Mouse (Mus musculus) C2C12 (cell line): Measurements from ENCODE around the gene Rspo4. TPM values are rescaled to one million over a fixed set of nuclear protein-coding genes. Genes with fewer than 3 reads are reported as not detected.

Source experiments
- H3K27me3 ChIP-seq: one replicate; pipeline ENCODE4 v1.6.1; 2011; ENCODE audit not compliant: control insufficient read depth, insufficient read depth, insufficient read length
- H3K36me3 ChIP-seq: one replicate; pipeline ENCODE4 v1.6.1; 2011; ENCODE audit not compliant: control insufficient read depth, insufficient read depth
- H3K4me3 ChIP-seq: one replicate; pipeline ENCODE4 v1.5.1; 2011; ENCODE audit warnings: mild to moderate bottlenecking, control low read depth; ENCODE audit not compliant: poor library complexity, insufficient read depth, severe bottlenecking
- H3K79me2 ChIP-seq: one replicate; pipeline ENCODE4 v1.6.1; 2011; ENCODE audit not compliant: control insufficient read depth, insufficient read depth
- H3K79me3 ChIP-seq: one replicate; pipeline ENCODE4 v1.6.1; 2011; ENCODE audit warnings: low read depth, control low read depth
- H3ac ChIP-seq: one replicate; pipeline ENCODE3; 2011; ENCODE audit warnings: low read depth; ENCODE audit not compliant: control insufficient read depth, insufficient read length
- CEBPB ChIP-seq: IDR thresholded peaks from one replicate; pipeline ENCODE4 v1.6.1; 2011; ENCODE audit warnings: low read depth, mild to moderate bottlenecking, control low read depth, moderate library complexity
- CTCF ChIP-seq: IDR thresholded peaks from one replicate; pipeline ENCODE4 v1.5.1; 2011; ENCODE audit not compliant: control insufficient read depth, insufficient read depth, insufficient read length
- FOSL1 ChIP-seq: IDR thresholded peaks from one replicate; pipeline ENCODE4 v1.8.0; 2011; ENCODE audit warnings: mild to moderate bottlenecking, low read length; ENCODE audit not compliant: poor library complexity, insufficient read depth, severe bottlenecking
- MAX ChIP-seq: IDR thresholded peaks from one replicate; pipeline ENCODE4 v1.6.1; 2011; ENCODE audit warnings: mild to moderate bottlenecking, control low read depth
- MYOD1 ChIP-seq: IDR thresholded peaks from one replicate; pipeline ENCODE4 v1.6.1; 2011; ENCODE audit warnings: low read depth; ENCODE audit not compliant: control insufficient read depth, insufficient read length
- MYOG ChIP-seq: IDR thresholded peaks from one replicate; pipeline ENCODE4 v1.6.1; 2011; ENCODE audit not compliant: control insufficient read depth, insufficient read length; ENCODE audit errors: extremely low read depth
- USF1 ChIP-seq: IDR thresholded peaks from one replicate; pipeline ENCODE4 v1.6.1; 2011; ENCODE audit warnings: low read depth, mild to moderate bottlenecking, control low read depth, moderate library complexity
- polyA plus RNA-seq: library from polyadenylated mRNA; unstranded; fragments of >200 nt; fragmentation: generic; extraction: Trizol; gene quantifications from one replicate; pipeline ENCODE4 v1.2.1, GENCODE M21; 2012; ENCODE audit warnings: missing spikeins

Rspo4 gene
- polyA plus RNA-seq, 1 experiment, result not detected

DNA sequence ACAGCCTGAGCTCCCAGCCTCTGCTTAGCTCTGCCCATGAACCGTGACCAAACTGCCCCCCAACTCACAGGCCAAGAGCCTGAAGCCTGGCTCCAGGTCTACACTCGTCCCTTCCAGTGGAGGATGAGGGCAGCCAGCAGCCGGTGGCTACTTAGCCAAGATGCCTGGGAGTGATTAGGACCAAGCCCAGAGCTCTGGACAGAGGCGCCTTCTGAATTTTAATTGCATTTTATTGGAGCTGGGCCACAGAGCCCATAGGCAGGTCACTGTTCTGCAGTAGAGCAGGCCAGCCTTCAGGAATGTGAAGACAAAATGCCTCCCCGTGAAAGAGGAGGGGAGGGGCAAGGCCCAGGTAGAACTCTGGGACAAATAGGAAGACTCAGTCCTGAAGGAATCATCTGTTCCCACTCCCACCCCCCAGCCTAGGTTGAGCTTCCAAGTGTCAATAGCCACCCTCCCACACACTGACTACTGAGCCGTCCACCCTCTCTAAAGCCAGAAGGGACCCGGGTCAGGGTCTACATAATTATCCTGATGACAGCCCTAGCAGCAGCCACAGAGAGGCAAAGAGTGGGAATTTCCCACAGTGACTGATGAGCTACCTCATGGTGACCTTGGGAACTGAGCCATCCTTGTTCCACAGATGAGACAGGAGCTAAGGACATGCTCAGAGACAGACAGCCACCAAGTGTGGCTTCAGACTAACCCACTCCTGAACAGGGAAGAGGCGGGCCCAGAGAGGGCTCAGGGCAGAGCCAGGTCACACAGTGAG is 51.7 kb downstream of the Rspo4 start:
- H3ac ChIP-seq, result no peak overlapping the region
- peaks cover 36% of the 10 kb centered on the region for H3K27me3 ChIP-seq
- H3K79me2 ChIP-seq, result no peaks in the 10 kb centered on the region
- no peak for TF ChIP-seq FOSL1
- no peak for TF ChIP-seq USF1
- TF ChIP-seq MYOD1, result no peak
- no peak for TF ChIP-seq CEBPB
- TF ChIP-seq CTCF, result no peak
- no peak for TF ChIP-seq MAX
- TF ChIP-seq MYOG, result no peak
- no peaks in the 10 kb centered on the region for H3K79me3 ChIP-seq
- no peaks in the 10 kb centered on the region for H3K36me3 ChIP-seq
- H3K4me3 ChIP-seq, result no peak overlapping the region

DNA sequence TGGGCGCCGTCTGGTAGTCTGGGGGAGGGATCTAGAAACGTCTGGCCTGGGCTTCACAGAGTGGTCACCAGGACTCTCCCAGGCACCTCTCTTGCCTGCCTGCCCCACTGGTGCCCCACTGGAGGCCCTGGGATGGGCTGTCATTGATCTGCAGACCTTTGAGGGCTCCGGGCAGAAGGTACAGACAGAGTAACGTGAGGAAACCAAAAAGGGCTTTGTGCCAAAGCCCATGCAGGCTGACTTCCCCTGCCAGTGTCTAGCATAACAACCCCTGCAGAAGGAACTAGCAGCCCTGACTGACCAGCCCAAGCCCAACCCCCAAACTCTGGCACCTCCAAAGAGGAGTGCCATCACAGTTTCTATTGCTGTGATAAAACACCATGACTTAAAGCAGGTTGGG is 53.2 kb downstream of the Rspo4 start:
- H3K36me3 ChIP-seq, result no peaks in the 10 kb centered on the region
- TF ChIP-seq CEBPB (no peak), MYOD1 (no peak), FOSL1 (no peak), USF1 (no peak), MYOG (no peak), MAX (no peak)
- no peak overlapping the region for H3ac ChIP-seq
- no peaks in the 10 kb centered on the region for H3K79me2 ChIP-seq
- H3K79me3 ChIP-seq, result no peaks in the 10 kb centered on the region
- no peak overlapping the region for H3K4me3 ChIP-seq
- H3K27me3 ChIP-seq, result peaks cover 39% of the 10 kb centered on the region

DNA sequence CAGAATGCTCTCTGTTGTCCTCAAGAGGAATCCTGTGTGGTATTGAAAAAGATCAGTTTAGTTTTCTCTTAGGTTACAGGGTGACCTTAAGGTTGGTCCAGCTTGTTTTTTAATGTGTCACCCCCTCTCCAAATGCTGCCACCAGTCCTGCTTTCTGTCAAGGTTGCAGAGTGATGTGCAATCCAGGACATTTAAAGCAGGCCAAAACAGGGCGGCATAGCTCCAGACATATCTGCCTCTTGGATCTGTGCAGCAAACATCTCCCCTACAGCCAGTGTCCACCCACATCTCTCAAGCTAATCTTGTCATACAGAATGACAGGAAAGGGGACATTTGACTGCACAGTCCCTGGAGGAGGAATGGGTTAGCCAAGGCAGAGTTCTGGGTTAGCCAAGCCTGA is 55.4 kb downstream of the Rspo4 start:
- H3K4me3 ChIP-seq, result no peak overlapping the region
- H3K27me3 ChIP-seq, result peaks cover 32% of the 10 kb centered on the region
- H3ac ChIP-seq, result no peak overlapping the region
- H3K79me2 ChIP-seq, result no peaks in the 10 kb centered on the region
- H3K79me3 ChIP-seq, result no peaks in the 10 kb centered on the region
- TF ChIP-seq MYOD1 (no peak), USF1 (no peak), CEBPB (no peak), CTCF (no peak), MYOG (no peak), FOSL1 (no peak), MAX (no peak)
- H3K36me3 ChIP-seq, result no peaks in the 10 kb centered on the region

DNA sequence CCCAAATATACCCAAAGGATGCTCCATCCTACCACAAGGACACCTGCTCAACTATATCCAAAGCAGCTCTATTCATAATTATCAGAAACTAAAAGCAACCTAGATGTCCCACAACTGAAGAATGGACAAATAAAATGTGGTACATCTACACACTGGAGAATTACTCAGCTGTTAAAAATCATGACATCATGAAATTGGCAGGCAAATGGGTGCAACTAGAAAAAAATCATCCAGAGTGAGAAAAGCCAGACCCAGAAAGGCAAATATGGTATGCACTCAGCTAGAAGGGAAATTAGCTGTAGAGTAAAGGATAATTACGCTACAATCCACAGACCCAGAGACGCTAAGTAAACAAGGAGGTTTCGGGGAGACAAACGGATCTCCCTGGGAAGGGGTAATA is 58.1 kb downstream of the Rspo4 start:
- Histone ChIP-seq H3K79me3 (no peaks in the 10 kb centered on the region), H3ac (no peak overlapping the region), H3K27me3 (peaks cover 19% of the 10 kb centered on the region), H3K36me3 (no peaks in the 10 kb centered on the region), H3K79me2 (no peaks in the 10 kb centered on the region), H3K4me3 (no peak overlapping the region)
- no peak for TF ChIP-seq USF1
- no peak for TF ChIP-seq CEBPB
- TF ChIP-seq MAX, result no peak
- TF ChIP-seq FOSL1, result no peak
- no peak for TF ChIP-seq MYOD1
- TF ChIP-seq MYOG, result no peak

DNA sequence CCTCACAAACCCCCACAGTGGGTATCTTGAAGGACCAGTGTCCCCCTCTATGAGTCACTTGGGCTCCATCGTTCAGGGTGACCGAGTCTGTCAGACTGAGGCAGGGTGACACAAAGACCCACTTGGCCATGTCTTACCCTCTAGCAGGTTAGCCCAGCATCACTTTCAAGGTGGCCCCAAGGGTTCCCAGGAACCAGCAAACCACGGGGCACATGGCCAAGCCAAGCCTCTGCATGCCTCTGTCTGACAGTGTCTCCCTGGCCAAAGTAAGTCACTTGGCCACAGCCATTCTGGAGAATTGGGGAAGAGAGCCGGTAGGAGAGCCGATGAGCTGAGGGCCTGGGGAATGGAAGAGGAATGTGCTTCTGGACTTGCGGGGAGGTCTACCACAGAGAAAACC is 60.5 kb downstream of the Rspo4 start:
- Histone ChIP-seq H3K4me3 (no peak overlapping the region), H3K36me3 (no peaks in the 10 kb centered on the region), H3K27me3 (peaks cover 15% of the 10 kb centered on the region), H3ac (no peak overlapping the region), H3K79me3 (no peaks in the 10 kb centered on the region), H3K79me2 (no peaks in the 10 kb centered on the region)
- TF ChIP-seq MYOD1 (no peak), CEBPB (no peak)

DNA sequence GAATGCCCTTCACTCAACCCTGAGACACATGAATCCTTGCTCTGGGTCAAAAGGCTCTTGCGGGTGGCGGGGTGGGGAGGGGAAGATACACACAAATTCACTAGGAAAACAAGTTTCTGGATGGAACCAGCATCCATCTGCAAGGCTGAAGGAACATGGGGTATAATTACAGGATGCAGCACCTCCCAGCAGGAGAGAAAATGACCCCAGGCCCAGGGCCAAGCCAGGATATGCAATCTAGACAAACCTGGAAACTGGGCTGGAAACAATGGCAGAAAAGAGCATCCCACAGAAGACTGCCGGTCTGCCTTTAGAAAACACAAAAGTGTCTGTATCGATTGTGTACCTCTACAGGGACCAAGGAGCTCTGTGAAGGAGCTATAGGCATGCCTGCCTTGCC is 61.2 kb downstream of the Rspo4 start:
- Histone ChIP-seq H3K36me3 (no peaks in the 10 kb centered on the region), H3K27me3 (peaks cover 14% of the 10 kb centered on the region), H3K79me3 (no peaks in the 10 kb centered on the region), H3K4me3 (no peak overlapping the region), H3ac (no peak overlapping the region), H3K79me2 (no peaks in the 10 kb centered on the region)
- TF ChIP-seq MYOD1 (no peak), MAX (no peak), USF1 (no peak), MYOG (no peak), CEBPB (no peak), FOSL1 (no peak), CTCF (no peak)
